Mouse (Mus musculus) bone marrow macrophage, adult 2 months (primary cell): ENCODE results near the gene Snx10.

Experiments used
- CTCF ChIP-seq: IDR thresholded peaks from 2 replicates; pipeline ENCODE4 v1.5.1; 2012; ENCODE audit warnings: low read depth, mild to moderate bottlenecking, low read length, moderate library complexity
- POLR2A ChIP-seq: IDR thresholded peaks from 2 replicates; pipeline ENCODE4 v1.6.1; 2012; ENCODE audit warnings: mild to moderate bottlenecking, low read depth, low read length, borderline replicate concordance

- TF ChIP-seq POLR2A (no peak), CTCF (no peak)
Measured at GRCm38 (mm10) chr6:51551267-51551802, 27.6 kb downstream of the Snx10 start.
